Mouse (Mus musculus) heart, embryonic 16.5 days (tissue): ENCODE results near the gene Cldn20. TPM values are rescaled to one million over a fixed set of nuclear protein-coding genes. Genes with fewer than 3 reads are reported as not detected.
A peak's percentile ranks its signal among the peaks of the same experiment; 100 is the strongest.

ENCODE experiments used
- ATAC-seq: fragments of 200-750 bp; cut with Nextera tagmentation; replicated peaks from 2 replicates; pipeline ENCODE4 v1.8.0; 2017; ENCODE audit warnings: moderate number of reproducible peaks; ENCODE audit not compliant: insufficient read depth, low FRiP score; ENCODE audit errors: extremely low read depth
- H3K27ac ChIP-seq: fragments of 300-500 bp; sonication (generic); 2 replicates; pipeline ENCODE4 v1.5.1; 2014; ENCODE audit warnings: mild to moderate bottlenecking, low read length, control low read depth, moderate library complexity
- H3K27me3 ChIP-seq: fragments of 300-500 bp; sonication (generic); 2 replicates; pipeline ENCODE4 v1.6.1; 2014; ENCODE audit warnings: low read length, mixed read lengths; ENCODE audit not compliant: control insufficient read depth, insufficient read depth
- H3K36me3 ChIP-seq: fragments of 300-500 bp; sonication (generic); 2 replicates; pipeline ENCODE4 v1.6.1; 2014; ENCODE audit not compliant: control insufficient read depth, insufficient read depth
- H3K4me1 ChIP-seq: fragments of 300-500 bp; sonication (generic); 2 replicates; pipeline ENCODE4 v1.6.1; 2014; ENCODE audit warnings: low read length, mixed read lengths; ENCODE audit not compliant: control insufficient read depth, insufficient read depth
- H3K4me2 ChIP-seq: fragments of 300-500 bp; sonication (generic); 2 replicates; pipeline ENCODE4 v1.6.1; 2014; ENCODE audit warnings: low read depth, mild to moderate bottlenecking, control low read depth, low read length
- H3K4me3 ChIP-seq: fragments of 300-500 bp; sonication (generic); 2 replicates; pipeline ENCODE4 v1.5.1; 2014; ENCODE audit warnings: mild to moderate bottlenecking, control low read depth, low read length
- H3K9ac ChIP-seq: fragments of 300-500 bp; sonication (generic); 2 replicates; pipeline ENCODE4 v1.6.1; 2014; ENCODE audit warnings: low read length, control low read depth
- H3K9me3 ChIP-seq: fragments of 300-500 bp; sonication (generic); replicated peaks from 2 replicates; pipeline ENCODE4 v1.6.1; 2016; ENCODE audit warnings: low read length; ENCODE audit not compliant: control insufficient read depth
- WGBS: fragments of 180-500 bp; shearing (Covaris S2); extraction: QIAGEN DNeasy Blood & Tissue Kit; methylation state at CpG from one replicate; pipeline ENCODE4 v1.1.7; 2014; 5-methylcytosine and 5-hydroxymethylcytosine counted together
- polyA plus RNA-seq: library from polyadenylated mRNA; unstranded; fragments of >200 nt; fragmentation: Nextera tagmentation; extraction: Ambion mirVana; gene quantifications from 2 replicates; pipeline ENCODE4 v1.2.1, GENCODE M21; 2015

Gene Cldn20
- polyA plus RNA-seq, 1 experiment from 2014 or later: 0.30 TPM

DNA sequence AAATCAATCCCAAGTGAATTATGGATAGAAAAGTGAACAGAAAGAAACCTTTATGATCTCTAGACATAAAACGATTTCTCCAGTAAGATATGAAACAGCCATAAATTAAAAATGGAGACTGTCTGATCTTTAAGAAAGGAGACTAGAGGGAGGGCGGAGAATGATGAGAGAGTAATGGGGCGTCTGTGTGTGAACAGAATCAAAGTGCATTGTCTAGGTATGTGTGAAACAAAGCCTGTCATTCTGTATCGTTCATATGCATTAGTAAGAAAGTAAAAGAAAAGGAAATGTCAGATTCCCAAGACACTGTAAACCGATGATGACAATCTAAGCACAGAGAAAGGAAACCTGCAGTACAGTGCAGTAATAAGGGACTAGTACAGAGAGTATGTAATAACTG is 8.7 kb downstream of the Cldn20 start:
- H3K4me1 ChIP-seq: no peaks in the 10 kb centered on the region
- H3K9me3 ChIP-seq: no peaks in the 10 kb centered on the region
- H3K27me3 ChIP-seq: no peaks in the 10 kb centered on the region
- no peak overlapping the region for H3K4me2 ChIP-seq
- peaks cover 6% of the 10 kb centered on the region; the same call in 1 of the 2 replicates for H3K36me3 ChIP-seq
- 78% methylated on average over 5 of the region's 5 CpGs for WGBS
- H3K4me3 ChIP-seq: no peak overlapping the region
- ATAC-seq: no peak
- no peak overlapping the region for H3K27ac ChIP-seq
- no peak overlapping the region for H3K9ac ChIP-seq

DNA sequence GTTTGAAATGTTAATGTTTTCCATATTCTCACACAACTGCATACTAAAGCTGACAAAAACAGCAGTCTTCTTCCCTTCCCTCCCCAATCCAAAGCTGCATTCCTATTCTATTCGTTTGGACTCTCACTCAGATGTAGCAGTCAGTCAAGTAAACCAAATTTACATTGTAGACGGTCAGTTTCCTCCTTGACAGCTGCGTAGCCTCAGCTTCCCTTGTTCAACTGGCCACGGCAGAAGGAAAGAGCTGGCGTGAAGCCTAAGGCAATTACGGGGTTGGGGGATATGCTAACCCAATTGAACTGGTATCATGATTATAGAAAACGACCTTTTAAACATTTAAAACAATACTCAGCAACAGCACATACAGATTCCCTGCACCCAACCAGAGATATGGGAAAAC is 15.4 kb downstream of the Cldn20 start:
- H3K36me3 ChIP-seq: peaks cover 5% of the 10 kb centered on the region; the same call in 1 of the 2 replicates
- no peaks in the 10 kb centered on the region for H3K27me3 ChIP-seq
- no peaks in the 10 kb centered on the region for H3K4me1 ChIP-seq
- no peak overlapping the region for H3K9ac ChIP-seq
- H3K27ac ChIP-seq: no peak overlapping the region
- no peak overlapping the region for H3K4me2 ChIP-seq
- no peak overlapping the region for H3K4me3 ChIP-seq
- no peaks in the 10 kb centered on the region for H3K9me3 ChIP-seq
- 58% methylated on average over 7 of the region's 7 CpGs for WGBS
- ATAC-seq: no peak

DNA sequence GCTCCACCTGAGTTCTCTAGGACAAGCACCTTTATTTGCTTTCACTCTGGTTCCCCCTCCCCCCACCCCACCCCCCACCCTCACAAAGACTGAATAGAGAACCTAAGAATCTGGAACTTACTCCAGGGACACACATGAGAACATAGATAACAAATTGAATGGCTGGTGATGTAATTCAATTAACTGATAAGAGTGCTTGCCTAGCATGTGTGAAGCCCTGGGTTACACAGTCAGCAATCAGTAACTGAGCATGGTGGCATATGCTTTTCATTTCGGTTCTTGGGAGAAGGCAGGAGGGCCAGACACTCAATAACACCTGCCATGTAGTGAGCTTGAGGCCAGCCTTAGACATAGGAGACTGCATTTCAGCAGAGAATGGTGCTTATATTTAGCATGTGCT is 23.9 kb downstream of the Cldn20 start:
- 41% methylated on average over 1 of the region's 1 CpGs for WGBS
- Histone ChIP-seq H3K27me3 (no peaks in the 10 kb centered on the region), H3K9me3 (no peaks in the 10 kb centered on the region), H3K27ac (no peak overlapping the region), H3K4me3 (no peak overlapping the region), H3K36me3 (peaks cover 4% of the 10 kb centered on the region; the same call in 1 of the 2 replicates), H3K4me2 (no peak overlapping the region), H3K9ac (no peak overlapping the region), H3K4me1 (peaks cover 14% of the 10 kb centered on the region)
- ATAC-seq: no peak

DNA sequence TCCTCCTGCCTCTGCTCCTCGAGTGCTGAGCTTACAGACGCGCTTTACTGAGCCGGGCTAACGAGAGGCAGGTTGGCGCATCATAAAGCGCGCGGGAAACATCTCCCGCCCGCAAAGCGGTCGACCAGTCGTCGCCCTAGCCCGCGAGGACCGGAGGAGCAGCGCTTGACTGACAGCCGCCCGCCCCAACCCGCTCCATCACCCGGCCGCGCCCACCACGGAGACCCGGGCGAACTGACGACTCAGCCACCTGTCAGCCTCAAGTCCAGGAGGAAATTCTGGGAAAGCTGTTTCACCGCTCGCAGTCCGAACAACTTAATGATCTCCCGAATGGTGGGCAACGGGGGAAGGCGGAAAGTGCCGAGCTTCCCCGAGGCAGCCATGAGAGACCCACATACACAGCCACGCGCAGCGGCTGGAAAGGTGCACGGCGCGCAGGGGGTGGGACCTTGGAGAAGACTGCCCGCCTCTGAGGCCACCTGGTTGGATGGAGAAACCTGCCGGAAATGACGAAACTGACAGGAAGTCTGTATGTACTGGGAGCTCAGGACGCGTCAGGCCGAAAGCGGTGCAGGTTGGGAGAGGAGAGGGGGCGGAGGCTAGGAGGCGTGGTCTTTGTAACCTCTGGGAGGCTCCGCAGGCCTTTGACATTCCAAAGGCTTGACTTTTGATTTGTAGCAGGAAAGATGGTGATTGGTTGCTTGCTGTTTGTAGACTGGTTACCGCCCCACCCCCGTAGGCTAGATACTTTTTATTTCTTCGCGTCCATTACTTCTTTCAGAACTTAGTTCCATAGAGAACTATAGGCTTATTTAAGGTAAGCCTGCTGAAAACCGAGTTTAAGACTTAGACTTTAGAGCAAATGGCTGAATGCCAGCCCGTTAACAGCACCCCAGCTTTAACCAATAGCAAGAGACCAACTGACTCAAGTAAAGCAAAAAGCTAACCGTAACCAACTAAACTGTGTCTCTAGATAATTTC is 25.3 kb downstream of the Cldn20 start, which contains the start of gene Tfb1m:
Gene Tfb1m, minus strand, starts transcription at position 451 of the 981 bp plus-strand sequence.
- H3K4me1 ChIP-seq: peaks cover 14% of the 10 kb centered on the region
- under 1% methylated on average over 59 of the region's 60 CpGs for WGBS
- peak within 1 kb of the TSS; percentile 94 for H3K27ac ChIP-seq
- 0 out of 2 replicates have a peak, but pooled peaks cover 3% of the 10 kb centered on the region for H3K36me3 ChIP-seq
- no peaks in the 10 kb centered on the region for H3K27me3 ChIP-seq
- peak within 1 kb of the TSS; percentile 74 for H3K4me3 ChIP-seq
- H3K9ac ChIP-seq: peak within 1 kb of the TSS; percentile 79
- peak within 1 kb of the TSS; percentile 93 for H3K4me2 ChIP-seq
- no peaks in the 10 kb centered on the region for H3K9me3 ChIP-seq
- ATAC-seq: peak; percentile 99

DNA sequence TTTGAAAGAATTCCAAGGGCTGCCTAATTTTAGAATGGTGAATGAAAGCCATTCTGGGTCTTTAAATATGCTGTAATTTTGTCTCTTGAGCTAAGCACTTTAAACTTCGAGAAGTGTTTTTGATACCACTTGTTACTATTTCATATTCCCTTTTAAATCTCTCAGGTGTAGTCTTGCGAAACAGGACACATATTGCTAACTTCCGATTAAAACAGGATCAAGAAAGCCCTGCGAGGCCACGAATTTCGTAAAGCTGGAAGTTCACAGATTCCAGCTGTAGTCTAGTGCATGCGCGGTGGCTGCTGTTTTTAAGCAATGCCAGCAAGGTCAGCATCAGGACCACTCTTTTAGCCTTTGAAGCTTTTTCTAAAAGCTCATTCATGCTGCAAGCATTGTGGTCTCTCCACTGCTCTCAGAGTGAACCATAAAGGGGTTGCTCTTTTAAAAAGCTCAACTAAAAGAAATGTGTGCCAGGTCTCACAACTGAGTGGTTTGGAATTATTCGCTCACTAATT is 26.1 kb downstream of the Cldn20 start:
- Histone ChIP-seq H3K9ac (peak overlapping the region; percentile 70), H3K27me3 (no peaks in the 10 kb centered on the region), H3K4me3 (peak overlapping the region; percentile 74), H3K4me1 (peaks cover 14% of the 10 kb centered on the region), H3K4me2 (peak overlapping the region; percentile 74), H3K27ac (peak overlapping the region; percentile 94), H3K9me3 (no peaks in the 10 kb centered on the region), H3K36me3 (0 out of 2 replicates have a peak, but pooled peaks cover under 1% of the 10 kb centered on the region)
- ATAC-seq: no peak
- 71% methylated on average over 9 of the region's 9 CpGs for WGBS

DNA sequence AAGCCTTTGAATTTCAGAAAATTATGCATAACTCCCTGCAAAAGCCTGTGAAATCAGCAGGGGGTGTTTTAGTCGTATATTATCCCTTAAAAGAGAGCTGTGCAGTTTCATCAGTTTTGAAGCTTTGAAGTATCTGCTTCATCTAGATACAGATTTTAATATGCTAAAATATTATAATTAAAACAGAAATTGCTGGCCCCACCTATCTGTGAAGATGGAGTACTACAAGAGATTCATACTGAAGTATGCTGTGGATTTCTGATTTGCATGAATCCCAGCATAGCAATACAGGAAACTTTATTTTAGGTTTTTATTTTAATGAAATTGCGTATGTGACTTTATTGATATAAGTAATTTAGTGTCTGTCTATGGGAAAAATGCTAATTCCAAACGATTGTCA is 28.2 kb downstream of the Cldn20 start:
- ATAC-seq: no peak
- Histone ChIP-seq H3K9me3 (no peaks in the 10 kb centered on the region), H3K27ac (no peak overlapping the region), H3K4me2 (no peak overlapping the region), H3K4me3 (no peak overlapping the region), H3K27me3 (no peaks in the 10 kb centered on the region), H3K9ac (no peak overlapping the region), H3K36me3 (no peaks in the 10 kb centered on the region), H3K4me1 (peaks cover 14% of the 10 kb centered on the region)
- 64% methylated on average over 3 of the region's 3 CpGs for WGBS

DNA sequence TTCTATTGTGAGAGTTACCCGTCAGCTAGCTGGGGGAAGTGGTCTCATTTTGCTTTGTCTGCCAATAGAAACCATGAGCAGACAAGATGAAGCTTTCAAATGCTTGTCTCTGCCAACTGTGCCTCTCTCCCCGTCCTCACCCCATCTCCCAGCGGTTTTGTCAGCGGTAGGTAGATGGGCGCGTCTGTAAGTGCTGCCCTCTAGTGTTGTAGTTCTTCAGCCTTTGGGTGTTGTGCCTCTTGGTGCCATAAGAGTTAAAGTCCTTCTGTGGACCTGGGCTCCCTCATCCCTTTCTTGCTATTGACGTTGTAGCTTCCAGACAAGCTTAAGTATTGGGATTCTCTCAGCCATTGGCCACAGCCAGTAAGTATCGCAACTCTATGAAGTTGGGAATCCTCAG is 30.1 kb downstream of the Cldn20 start:
- ATAC-seq: no peak

DNA sequence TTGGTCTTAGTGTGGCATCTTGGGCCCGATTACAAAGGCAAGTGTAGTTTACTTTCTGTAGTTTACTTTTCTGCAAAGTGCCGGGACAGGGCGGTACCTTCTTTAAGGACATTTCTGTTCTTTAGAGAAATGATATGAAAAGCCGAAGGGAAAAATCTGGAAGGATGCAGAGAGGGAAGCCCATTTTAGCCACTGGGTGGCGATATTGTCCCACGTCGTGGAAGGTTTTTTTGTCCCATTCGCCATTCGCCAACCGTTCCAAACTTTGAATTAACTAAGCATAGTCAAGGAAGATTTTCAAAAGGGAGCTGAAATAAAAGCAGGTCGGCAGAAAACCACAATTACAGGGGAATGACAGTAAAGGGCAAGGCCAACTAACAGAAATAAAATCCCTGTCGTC is 38.5 kb downstream of the Cldn20 start:
- Histone ChIP-seq H3K4me1 (peaks cover 2% of the 10 kb centered on the region; the same call in 1 of the 2 replicates), H3K36me3 (no peaks in the 10 kb centered on the region), H3K4me3 (peak overlapping the region; percentile 12), H3K27ac (no peak overlapping the region), H3K27me3 (no peaks in the 10 kb centered on the region), H3K9ac (peak overlapping the region; percentile 38; the same call in 1 of the 2 replicates), H3K9me3 (no peaks in the 10 kb centered on the region), H3K4me2 (peak overlapping the region; percentile 45)
- ATAC-seq: no peak
- 5% methylated on average over 12 of the region's 12 CpGs for WGBS

More for the DNA sequence above, 30.1 kb downstream of the Cldn20 start:
- H3K27me3 ChIP-seq: no peaks in the 10 kb centered on the region
- no peak overlapping the region for H3K4me3 ChIP-seq
- H3K9me3 ChIP-seq: no peaks in the 10 kb centered on the region
- 40% methylated on average over 8 of the region's 8 CpGs for WGBS
- no peak overlapping the region for H3K9ac ChIP-seq
- H3K4me1 ChIP-seq: peaks cover 6% of the 10 kb centered on the region
- no peak overlapping the region for H3K4me2 ChIP-seq
- no peak overlapping the region for H3K27ac ChIP-seq
- H3K36me3 ChIP-seq: no peaks in the 10 kb centered on the region
